Mouse (Mus musculus): Measurements from ENCODE around the gene Mtmr14.

The Mtmr14 gene

GRCm38 (mm10) chr6:113237542-113238270 is at the start of gene Mtmr14:
TSS of gene Mtmr14 (plus strand) at chr6:113237843.
- DNase-seq (ENCODE audit: low read depth, low spot score): peak; percentile 99

- peak; percentile 70 for DNase-seq (ENCODE audit: low read depth, low spot score)
Observed at GRCm38 (mm10) chr6:113193765-113194460, 43.7 kb upstream of the Mtmr14 start.

- DNase-seq (ENCODE audit: low read depth, low spot score): no peak
Observed at GRCm38 (mm10) chr6:113194517-113194840, 43.2 kb upstream of the Mtmr14 start.

- peak; percentile 80 for DNase-seq (ENCODE audit: low read depth, low spot score)
Observed at GRCm38 (mm10) chr6:113194841-113195595, 42.6 kb upstream of the Mtmr14 start, which contains the start of gene Lhfpl4. TSS of gene Lhfpl4 (minus strand) at chr6:113195384.

GRCm38 (mm10) chr6:113195596-113195992 is 42.0 kb upstream of the Mtmr14 start:
- DNase-seq (ENCODE audit: low read depth, low spot score): peak; percentile 64

GRCm38 (mm10) chr6:113216280-113216679 is 21.4 kb upstream of the Mtmr14 start:
- no peak for DNase-seq (ENCODE audit: low read depth, low spot score)

GRCm38 (mm10) chr6:113225798-113226197 is 11.8 kb upstream of the Mtmr14 start:
- no peak for DNase-seq (ENCODE audit: low read depth, low spot score)

GRCm38 (mm10) chr6:113226705-113227104 is 10.9 kb upstream of the Mtmr14 start:
- no peak for DNase-seq (ENCODE audit: low read depth, low spot score)

- peak; percentile 26 for DNase-seq (ENCODE audit: low read depth, low spot score)
Observed at GRCm38 (mm10) chr6:113235141-113235540, 2.5 kb upstream of the Mtmr14 start.

- no peak for DNase-seq (ENCODE audit: low read depth, low spot score)
Observed at GRCm38 (mm10) chr6:113238442-113238841, 799 bp downstream of the Mtmr14 start.

- no peak for DNase-seq (ENCODE audit: low read depth, low spot score)
Observed at GRCm38 (mm10) chr6:113242753-113243152, 5.1 kb downstream of the Mtmr14 start.

GRCm38 (mm10) chr6:113245585-113245984 is 7.9 kb downstream of the Mtmr14 start:
- DNase-seq (ENCODE audit: low read depth, low spot score): no peak

- DNase-seq (ENCODE audit: low read depth, low spot score): no peak
Observed at GRCm38 (mm10) chr6:113250786-113251185, 13.1 kb downstream of the Mtmr14 start.

GRCm38 (mm10) chr6:113251921-113252320 is 14.3 kb downstream of the Mtmr14 start:
- no peak for DNase-seq (ENCODE audit: low read depth, low spot score)

GRCm38 (mm10) chr6:113254899-113255298 is 17.3 kb downstream of the Mtmr14 start:
- DNase-seq (ENCODE audit: low read depth, low spot score): no peak

GRCm38 (mm10) chr6:113261174-113261858 is 23.7 kb downstream of the Mtmr14 start:
- peak; percentile 63 for DNase-seq (ENCODE audit: low read depth, low spot score)

GRCm38 (mm10) chr6:113263531-113263930 is 25.9 kb downstream of the Mtmr14 start:
- DNase-seq (ENCODE audit: low read depth, low spot score): no peak

GRCm38 (mm10) chr6:113264429-113264828 is 26.8 kb downstream of the Mtmr14 start:
- no peak for DNase-seq (ENCODE audit: low read depth, low spot score)

- peak; percentile 40 for DNase-seq (ENCODE audit: low read depth, low spot score)
Observed at GRCm38 (mm10) chr6:113266996-113267655, 29.5 kb downstream of the Mtmr14 start.

- DNase-seq (ENCODE audit: low read depth, low spot score): no peak
Observed at GRCm38 (mm10) chr6:113267988-113268387, 30.3 kb downstream of the Mtmr14 start.

- no peak for DNase-seq (ENCODE audit: low read depth, low spot score)
Observed at GRCm38 (mm10) chr6:113272365-113272764, 34.7 kb downstream of the Mtmr14 start.

Data from brain, adult 2 months (tissue).